Mouse (Mus musculus) neural tube, embryonic 11.5 days (tissue): ENCODE measurements around the gene Efna1. TPM values are rescaled to one million over a fixed set of nuclear protein-coding genes. Genes with fewer than 3 reads are reported as not detected.

ENCODE experiments used
- microRNA counts: library from miRNA; unstranded; fragments of <30 nt; microRNA quantifications from one replicate; lab custom pipeline; 2015
- microRNA-seq: library from miRNA; unstranded; fragments of <30 nt; microRNA quantifications from one replicate; pipeline ENCODE4, GENCODE M21; 2016
- polyA plus RNA-seq: library from polyadenylated mRNA; unstranded; fragments of >200 nt; fragmentation: Nextera tagmentation; extraction: Ambion mirVana; gene quantifications from 2 replicates; pipeline ENCODE4 v1.2.1, GENCODE M21; 2014

Gene Efna1
- polyA plus RNA-seq, 1 experiment from 2014 or later = 13.7 TPM

MicroRNA genes within 50 kb of the gene (microRNA counts, 519-probe panel; counts per million panel counts)
- 4,841 counts per million, percentile 87 among the panel's probes with 10 or more counts for microRNA mmu-miR-92b (lab: Ali Mortazavi, UCI)

Small RNA genes lying within 50 kb of the gene (microRNA-seq; reads per million reads assigned to microRNA genes)
- 4,972 reads per million, percentile 92 among the genes with 10 or more reads in this experiment for gene Mir92b

Other genes starting within 250 kb of the Efna1 start
- gene Rusc1, start 187.8 kb downstream of the Efna1 start, polyA plus RNA-seq = 39.2 and 48.9 TPM in 2 replicates
- gene Gm43738, start 180.0 kb downstream of the Efna1 start, polyA plus RNA-seq = 0.12 TPM in 1 of 2 replicates, not detected in the other
- gene Fdps, start 179.2 kb downstream of the Efna1 start, polyA plus RNA-seq = 384 TPM in 2 replicates
- 1.5 and 2.4 TPM in 2 replicates for gene Pklr, start 145.0 kb downstream of the Efna1 start, polyA plus RNA-seq
- gene Hcn3, start 120.9 kb downstream of the Efna1 start, polyA plus RNA-seq = 5.2 and 7.5 TPM in 2 replicates
- 26.5 and 32.3 TPM in 2 replicates for gene Clk2, start 116.3 kb downstream of the Efna1 start, polyA plus RNA-seq
- gene Scamp3, start 103.7 kb downstream of the Efna1 start, polyA plus RNA-seq = 91.2 and 92.8 TPM in 2 replicates
- 32.5 and 36.9 TPM in 2 replicates for gene Fam189b, start 98.0 kb downstream of the Efna1 start, polyA plus RNA-seq
- gene Gba, start 78.2 kb downstream of the Efna1 start, polyA plus RNA-seq = 44.4 and 46.5 TPM in 2 replicates
- gene Thbs3, start 66.0 kb downstream of the Efna1 start, polyA plus RNA-seq = 26.3 and 26.6 TPM in 2 replicates
- 181 and 202 TPM in 2 replicates for gene Mtx1, start 54.1 kb downstream of the Efna1 start, polyA plus RNA-seq
- 1.6 and 1.8 TPM in 2 replicates for gene Muc1, start 52.1 kb downstream of the Efna1 start, polyA plus RNA-seq
- gene Krtcap2, start 35.2 kb downstream of the Efna1 start, polyA plus RNA-seq = 237 and 255 TPM in 2 replicates
- 11.6 and 12.8 TPM in 2 replicates for gene Trim46, start 34.8 kb downstream of the Efna1 start, polyA plus RNA-seq
- 86.1 and 88.5 TPM in 2 replicates for gene Dpm3, start 21.8 kb downstream of the Efna1 start, polyA plus RNA-seq
- 33.8 and 37.6 TPM in 2 replicates for gene Slc50a1, start 10.6 kb downstream of the Efna1 start, polyA plus RNA-seq
- 32.7 and 36.5 TPM in 2 replicates for gene Efna3, start 41.8 kb upstream of the Efna1 start, polyA plus RNA-seq
- 20.5 and 21.6 TPM in 2 replicates for gene Efna4, start 56.9 kb upstream of the Efna1 start, polyA plus RNA-seq
- 16.3 and 18.3 TPM in 2 replicates for gene Adam15, start 68.9 kb upstream of the Efna1 start, polyA plus RNA-seq
- gene Dcst2, start 80.8 kb upstream of the Efna1 start, polyA plus RNA-seq = 0.20 TPM in 1 of 2 replicates, not detected in the other
- 0.31 and 0.41 TPM in 2 replicates for gene Dcst1, start 84.1 kb upstream of the Efna1 start, polyA plus RNA-seq
- 0.25 and 0.54 TPM in 2 replicates for gene Zbtb7b, start 113.6 kb upstream of the Efna1 start, polyA plus RNA-seq
- 0.13 and 0.73 TPM in 2 replicates for gene Lenep, start 121.7 kb upstream of the Efna1 start, polyA plus RNA-seq
- 29.4 and 30.9 TPM in 2 replicates for gene Flad1, start 130.7 kb upstream of the Efna1 start, polyA plus RNA-seq
- gene Cks1b, start 137.2 kb upstream of the Efna1 start, polyA plus RNA-seq = 432 and 463 TPM in 2 replicates
- gene Shc1, start 137.3 kb upstream of the Efna1 start, polyA plus RNA-seq = 43.9 and 48.0 TPM in 2 replicates
- 55.7 and 59.8 TPM in 2 replicates for gene Pygo2, start 149.1 kb upstream of the Efna1 start, polyA plus RNA-seq
- 8.6 and 9.1 TPM in 2 replicates for gene Pbxip1, start 155.6 kb upstream of the Efna1 start, polyA plus RNA-seq
- 71.8 and 74.5 TPM in 2 replicates for gene Pmvk, start 173.4 kb upstream of the Efna1 start, polyA plus RNA-seq
- gene Kcnn3, start 239.0 kb upstream of the Efna1 start, polyA plus RNA-seq = 1.4 and 1.9 TPM in 2 replicates